Mouse (Mus musculus) midbrain, embryonic 11.5 days (tissue): ENCODE measurements around the gene Prss38. TPM values are rescaled to one million over a fixed set of nuclear protein-coding genes. Genes with fewer than 3 reads are reported as not detected.

ENCODE experiments used
- ATAC-seq: fragments of 200-750 bp; cut with Nextera tagmentation; 2 replicates; pipeline ENCODE4 v1.8.0; 2017; ENCODE audit warnings: moderate TSS enrichment, moderate library complexity; ENCODE audit not compliant: low FRiP score
- DNase-seq: peaks from one replicate; pipeline ENCODE4 v3.0.0; 2015; ENCODE audit warnings: low spot score; ENCODE audit errors: missing footprints
- H3K27ac ChIP-seq: fragments of 300-500 bp; sonication (generic); 2 replicates; pipeline ENCODE4 v1.5.1; 2014; ENCODE audit warnings: low read depth, low read length
- H3K27me3 ChIP-seq: fragments of 300-500 bp; sonication (generic); 2 replicates; pipeline ENCODE4 v1.6.1; 2014; ENCODE audit warnings: mild to moderate bottlenecking, low read length, moderate library complexity, mixed read lengths; ENCODE audit not compliant: control insufficient read depth, insufficient read depth
- H3K36me3 ChIP-seq: fragments of 300-500 bp; sonication (generic); 2 replicates; pipeline ENCODE4 v1.6.1; 2014; ENCODE audit warnings: mild to moderate bottlenecking, low read length, moderate library complexity, mixed read lengths; ENCODE audit not compliant: control insufficient read depth, insufficient read depth
- H3K4me1 ChIP-seq: fragments of 300-500 bp; sonication (generic); 2 replicates; pipeline ENCODE4 v1.6.1; 2014; ENCODE audit warnings: low read length; ENCODE audit not compliant: control insufficient read depth, insufficient read depth
- H3K4me2 ChIP-seq: fragments of 300-500 bp; sonication (generic); 2 replicates; pipeline ENCODE4 v1.6.1; 2014; ENCODE audit warnings: mild to moderate bottlenecking, moderate library complexity
- H3K4me3 ChIP-seq: fragments of 300-500 bp; sonication (generic); 2 replicates; pipeline ENCODE4 v1.5.1; 2014; ENCODE audit warnings: low read depth, low read length
- H3K9ac ChIP-seq: fragments of 300-500 bp; sonication (generic); 2 replicates; pipeline ENCODE4 v1.6.1; 2014; ENCODE audit warnings: low read length
- H3K9me3 ChIP-seq: fragments of 300-500 bp; sonication (generic); 2 replicates; pipeline ENCODE4 v1.6.1; 2016; ENCODE audit warnings: low read length; ENCODE audit not compliant: control insufficient read depth
- WGBS: fragments of 180-500 bp; shearing (Covaris S2); extraction: QIAGEN DNeasy Blood & Tissue Kit; methylation state at CpG from one replicate; pipeline ENCODE4 v1.1.7; 2014; 5-methylcytosine and 5-hydroxymethylcytosine counted together
- polyA plus RNA-seq: library from polyadenylated mRNA; unstranded; fragments of >200 nt; fragmentation: Nextera tagmentation; extraction: Ambion mirVana; gene quantifications from 2 replicates; pipeline ENCODE4 v1.2.1, GENCODE M21; 2014

The Prss38 gene
- not detected in 2 replicates for polyA plus RNA-seq

DNA sequence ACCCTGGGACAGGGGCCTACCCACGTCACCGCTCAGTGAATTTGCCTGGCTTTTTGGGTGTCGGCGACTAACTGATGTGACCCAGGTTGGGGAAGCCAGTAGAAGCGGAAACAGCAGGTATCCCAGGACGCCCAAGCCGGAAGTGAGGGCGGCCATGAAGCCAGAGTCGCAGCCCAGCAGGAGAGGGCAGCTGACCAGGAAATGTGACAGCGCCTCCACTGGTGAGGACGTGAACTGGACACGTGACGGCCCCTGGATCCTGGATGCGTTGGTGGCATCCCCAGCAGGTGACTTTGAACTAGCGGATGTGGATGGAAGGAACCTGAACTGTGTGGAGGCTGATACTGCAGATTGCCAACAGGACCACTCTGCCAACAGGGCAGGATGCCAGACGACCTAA is at the start of gene Prss38:
Gene Prss38, minus strand, starts transcription at position 183 of the 400 bp plus-strand sequence.
- DNase-seq (peak; percentile 80), ATAC-seq (no peak)
- Histone ChIP-seq H3K9me3 (no peaks in the 10 kb centered on the region), H3K27me3 (no peaks in the 10 kb centered on the region), H3K36me3 (no peaks in the 10 kb centered on the region), H3K9ac (no peak within 1 kb of the TSS), H3K4me2 (no peak within 1 kb of the TSS), H3K4me3 (no peak within 1 kb of the TSS), H3K27ac (no peak within 1 kb of the TSS), H3K4me1 (no peaks in the 10 kb centered on the region)
- 78% methylated on average over 16 of the region's 16 CpGs for WGBS

DNA sequence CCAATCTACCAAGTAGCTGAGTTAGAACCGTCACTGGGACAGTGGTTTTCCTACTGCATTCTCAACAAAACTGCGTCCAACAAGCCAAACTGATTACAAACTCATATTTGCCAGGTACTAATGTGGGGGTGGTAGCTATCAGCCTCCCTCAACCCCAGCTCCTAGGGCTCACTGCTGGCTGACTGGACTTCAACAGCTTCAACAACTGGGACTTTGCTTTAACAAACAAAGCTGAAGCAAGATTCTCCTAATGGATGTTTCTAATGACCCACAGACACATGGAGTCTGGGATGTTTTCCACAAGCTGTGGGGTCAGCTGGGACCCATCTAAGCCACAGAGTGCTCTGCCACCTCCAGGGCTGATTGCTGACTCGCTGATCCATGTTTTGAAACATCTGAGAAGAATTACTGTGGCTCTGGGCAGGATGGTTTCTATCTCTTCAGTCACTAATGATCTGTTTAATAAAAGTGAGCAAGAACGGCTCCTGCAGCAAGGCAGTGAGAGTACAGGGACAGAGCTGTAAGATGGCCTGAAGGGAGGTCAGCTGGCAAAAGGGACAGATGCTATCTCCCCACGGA is 47.6 kb upstream of the Prss38 start:
- H3K27me3 ChIP-seq = no peaks in the 10 kb centered on the region
- ATAC-seq = no peak
- H3K9ac ChIP-seq = no peak overlapping the region
- no peak overlapping the region for H3K4me3 ChIP-seq
- peaks cover 9% of the 10 kb centered on the region for H3K36me3 ChIP-seq
- no peak for DNase-seq
- no peaks in the 10 kb centered on the region for H3K9me3 ChIP-seq
- WGBS = 82% methylated on average over 5 of the region's 5 CpGs
- no peak overlapping the region for H3K27ac ChIP-seq
- no peaks in the 10 kb centered on the region for H3K4me1 ChIP-seq
- H3K4me2 ChIP-seq = no peak overlapping the region

DNA sequence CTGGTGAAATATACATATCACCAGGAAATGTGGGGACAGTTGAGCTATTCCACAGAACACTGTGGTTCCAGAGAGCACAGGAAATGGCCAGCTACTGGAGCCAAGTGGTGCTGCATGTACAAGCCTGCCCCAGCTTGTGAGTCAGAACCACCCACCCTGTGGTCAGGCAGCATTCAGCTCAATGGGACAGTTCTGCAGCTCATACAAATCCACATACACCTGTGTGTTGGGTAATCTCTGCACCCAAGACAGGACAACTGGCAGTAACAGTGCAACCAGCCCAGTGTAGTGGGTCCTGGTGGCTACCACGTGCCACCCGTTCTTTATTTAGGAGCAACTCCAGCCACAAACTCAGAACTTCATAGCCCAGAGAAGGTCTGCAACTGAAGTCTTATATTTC is 46.5 kb upstream of the Prss38 start:
- Histone ChIP-seq H3K4me3 (no peak overlapping the region), H3K4me2 (no peak overlapping the region), H3K9ac (no peak overlapping the region), H3K36me3 (peaks cover 4% of the 10 kb centered on the region), H3K27ac (no peak overlapping the region), H3K27me3 (no peaks in the 10 kb centered on the region), H3K4me1 (no peaks in the 10 kb centered on the region), H3K9me3 (no peaks in the 10 kb centered on the region)
- no peak for DNase-seq
- ATAC-seq = no peak
- 94% methylated on average over 2 of the region's 2 CpGs for WGBS

- Histone ChIP-seq H3K4me3 (no peak overlapping the region), H3K27ac (no peak overlapping the region), H3K9ac (no peak overlapping the region), H3K4me1 (no peaks in the 10 kb centered on the region), H3K27me3 (no peaks in the 10 kb centered on the region), H3K9me3 (no peaks in the 10 kb centered on the region), H3K4me2 (no peak overlapping the region), H3K36me3 (peaks cover 4% of the 10 kb centered on the region)
- 90% methylated on average over 8 of the region's 8 CpGs for WGBS
- ATAC-seq = no peak
- DNase-seq = no peak
Measured at GRCm38 (mm10) chr11:59421436-59421835, 46.0 kb upstream of the Prss38 start.

- no peak for ATAC-seq
Measured at GRCm38 (mm10) chr11:59418708-59419107, 43.3 kb upstream of the Prss38 start.

GRCm38 (mm10) chr11:59412999-59413863 is 37.8 kb upstream of the Prss38 start:
- ATAC-seq (no peak), DNase-seq (no peak)
- no peaks in the 10 kb centered on the region for H3K27me3 ChIP-seq
- H3K4me1 ChIP-seq = no peaks in the 10 kb centered on the region
- no peak overlapping the region for H3K9ac ChIP-seq
- H3K27ac ChIP-seq = no peak overlapping the region
- 89% methylated on average over 13 of the region's 13 CpGs for WGBS
- H3K4me3 ChIP-seq = no peak overlapping the region
- H3K9me3 ChIP-seq = no peaks in the 10 kb centered on the region
- no peak overlapping the region for H3K4me2 ChIP-seq
- peaks cover 2% of the 10 kb centered on the region; the same call in 1 of the 2 replicates for H3K36me3 ChIP-seq

More at GRCm38 (mm10) chr11:59418708-59419107, 43.3 kb upstream of the Prss38 start:
- DNase-seq = no peak
- Histone ChIP-seq H3K9ac (no peak overlapping the region), H3K27ac (no peak overlapping the region), H3K27me3 (no peaks in the 10 kb centered on the region), H3K4me1 (no peaks in the 10 kb centered on the region), H3K9me3 (no peaks in the 10 kb centered on the region), H3K4me2 (no peak overlapping the region), H3K36me3 (peaks cover 6% of the 10 kb centered on the region; the same call in 1 of the 2 replicates), H3K4me3 (no peak overlapping the region)
- WGBS = 87% methylated on average over 5 of the region's 5 CpGs

DNA sequence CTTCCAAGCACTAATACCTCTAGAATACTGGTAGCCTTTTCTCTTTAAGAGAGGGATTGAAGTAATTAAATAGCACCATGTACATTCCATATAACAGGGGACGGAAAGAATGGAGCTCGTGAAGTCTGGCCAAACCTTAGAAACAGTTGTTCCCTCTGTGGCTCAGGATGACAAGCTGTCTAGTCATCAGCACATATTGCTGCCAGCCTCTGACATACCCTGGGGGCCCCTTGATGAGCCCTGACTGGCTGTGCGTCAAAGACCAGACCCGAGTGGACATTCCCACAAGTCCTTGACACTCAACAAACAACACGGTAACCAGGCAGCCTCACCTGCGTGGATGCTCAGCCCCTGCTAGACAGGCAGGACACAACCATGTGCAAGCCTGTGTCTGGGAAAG is 36.6 kb upstream of the Prss38 start:
- H3K4me1 ChIP-seq = no peaks in the 10 kb centered on the region
- H3K9me3 ChIP-seq = no peaks in the 10 kb centered on the region
- 77% methylated on average over 6 of the region's 6 CpGs for WGBS
- H3K27ac ChIP-seq = no peak overlapping the region
- H3K9ac ChIP-seq = no peak overlapping the region
- ATAC-seq (no peak), DNase-seq (no peak)
- no peak overlapping the region for H3K4me2 ChIP-seq
- H3K4me3 ChIP-seq = no peak overlapping the region
- no peaks in the 10 kb centered on the region for H3K27me3 ChIP-seq
- H3K36me3 ChIP-seq = 0 out of 2 replicates have a peak, but pooled peaks cover 2% of the 10 kb centered on the region

DNA sequence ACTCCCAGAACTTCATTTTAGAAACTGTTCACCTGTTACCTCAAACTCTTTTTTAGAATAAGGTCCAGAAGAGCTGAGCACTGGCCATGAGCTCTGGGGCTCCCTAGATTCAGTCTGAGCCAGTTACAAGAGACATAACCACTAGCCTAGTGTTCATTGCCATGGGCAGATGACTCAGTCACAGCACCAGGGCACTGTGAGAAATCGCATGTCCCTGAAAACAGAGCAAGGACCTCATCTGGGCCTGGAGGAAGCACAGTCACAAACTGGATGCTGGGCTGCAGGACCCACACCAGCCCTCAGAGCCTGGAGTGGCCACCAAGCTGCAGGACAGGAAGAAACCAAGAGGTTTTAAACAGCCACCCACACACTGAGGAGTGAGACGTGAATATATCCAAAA is 35.4 kb upstream of the Prss38 start:
- H3K4me3 ChIP-seq = no peak overlapping the region
- no peak for DNase-seq
- no peaks in the 10 kb centered on the region for H3K4me1 ChIP-seq
- ATAC-seq = no peak
- 0 out of 2 replicates have a peak, but pooled peaks cover 2% of the 10 kb centered on the region for H3K36me3 ChIP-seq
- WGBS = 89% methylated on average over 2 of the region's 2 CpGs
- H3K9me3 ChIP-seq = no peaks in the 10 kb centered on the region
- no peaks in the 10 kb centered on the region for H3K27me3 ChIP-seq
- no peak overlapping the region for H3K27ac ChIP-seq
- no peak overlapping the region for H3K9ac ChIP-seq
- H3K4me2 ChIP-seq = no peak overlapping the region

DNA sequence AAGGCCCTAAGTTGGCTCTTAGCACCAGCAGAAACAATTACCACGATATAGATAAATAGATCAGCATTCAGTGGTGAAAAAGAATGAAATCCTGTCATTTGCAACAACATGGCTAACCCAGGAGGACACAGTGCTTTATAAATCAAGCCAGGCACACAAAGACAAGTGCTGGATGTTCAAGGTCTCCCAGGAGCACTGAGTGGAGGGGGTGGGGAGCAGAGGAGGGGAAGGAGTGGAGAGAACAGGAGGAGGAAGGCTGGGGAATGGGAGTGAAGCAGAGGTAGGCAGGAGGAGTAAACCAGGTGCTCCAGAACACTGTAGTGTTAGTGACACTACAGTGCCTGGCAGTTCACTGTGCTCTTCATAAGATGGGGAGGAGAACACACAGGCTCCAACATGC is 30.3 kb upstream of the Prss38 start:
- no peaks in the 10 kb centered on the region for H3K27me3 ChIP-seq
- no peak for DNase-seq
- no peaks in the 10 kb centered on the region for H3K4me1 ChIP-seq
- no peak for ATAC-seq
- no peak overlapping the region for H3K27ac ChIP-seq
- no peaks in the 10 kb centered on the region for H3K36me3 ChIP-seq
- WGBS = 85% methylated on average over 1 of the region's 1 CpGs
- H3K4me3 ChIP-seq = no peak overlapping the region
- H3K4me2 ChIP-seq = no peak overlapping the region
- H3K9me3 ChIP-seq = no peaks in the 10 kb centered on the region
- no peak overlapping the region for H3K9ac ChIP-seq
